Mouse (Mus musculus) small intestine, adult 2 months (tissue): ENCODE measurements around the gene Folr2.

Experiments used
- CTCF ChIP-seq: fragments of 200-500 bp; IDR thresholded peaks from 2 replicates; pipeline ENCODE4 v1.5.1; 2012; ENCODE audit warnings: low read depth, mild to moderate bottlenecking, control low read depth, inconsistent platforms, low read length, moderate library complexity, mixed read lengths; ENCODE audit not compliant: insufficient replicate concordance, insufficient read length; ENCODE audit errors: extremely low read depth
- POLR2A ChIP-seq: fragments of 200-500 bp; IDR thresholded peaks from 2 replicates; pipeline ENCODE4 v1.6.1; 2012; ENCODE audit warnings: low read depth, mild to moderate bottlenecking, control low read depth, inconsistent platforms, low read length, moderate library complexity

- TF ChIP-seq POLR2A: no peak
- TF ChIP-seq CTCF: no peak
Observed at GRCm38 (mm10) chr7:101875978-101876377, 19.0 kb upstream of the Folr2 start.
